Mouse (Mus musculus): ENCODE data around the gene Trim10. TPM values are rescaled to one million over a fixed set of nuclear protein-coding genes. Genes with fewer than 3 reads are reported as not detected.
"Not testable (repeated sequence)": the region's sequence is repeated elsewhere in the genome, so short reads cannot be mapped to it uniquely, and the experiment has no call there.

The Trim10 gene
- 7.4 and 8.4 TPM in 2 replicates for polyA plus RNA-seq (2014; fragmentation: Nextera tagmentation; extraction: Ambion mirVana)

DNA sequence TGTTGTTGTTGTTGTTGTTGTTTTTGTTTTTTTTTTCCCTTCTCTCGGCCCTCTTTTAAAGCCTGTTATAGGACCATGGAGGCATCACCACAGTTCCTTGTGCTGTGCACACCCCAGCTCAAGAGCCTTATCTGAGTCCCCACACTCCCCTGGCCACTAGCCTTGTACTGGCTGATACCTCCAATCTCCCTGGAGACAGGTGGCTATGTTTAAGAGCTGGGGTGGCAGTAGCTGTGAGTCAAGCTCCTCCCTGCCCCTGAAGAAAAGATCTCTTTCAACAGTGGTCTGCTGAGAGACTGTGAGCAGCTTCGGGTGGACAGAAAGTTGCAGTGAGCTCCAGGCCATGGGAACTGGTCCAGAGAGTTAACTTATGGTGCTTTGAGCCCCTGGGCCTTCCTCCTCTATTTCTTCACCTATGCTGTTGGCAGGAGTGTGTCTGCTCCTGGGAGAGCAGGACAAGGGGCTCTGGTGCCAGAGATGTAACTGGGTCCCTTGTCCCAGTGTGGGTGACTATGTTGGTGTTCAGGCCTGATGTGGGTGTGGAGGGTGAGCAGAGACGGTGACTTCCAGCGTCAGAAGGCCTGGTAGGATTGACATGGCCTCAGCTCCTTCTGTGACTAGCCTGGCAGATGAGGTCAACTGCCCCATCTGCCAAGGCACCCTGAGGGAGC, at the start of gene Trim10:
Gene Trim10, plus strand, starts transcription at position 291 of the 671 bp plus-strand sequence.
- ATAC-seq (replicated peaks; ENCODE audit: low FRiP score) (no peak), DNase-seq (ENCODE audit: low spot score) (no peak)
- Histone ChIP-seq H3K9ac (ENCODE audit: low read length) (no peak within 1 kb of the TSS), H3K4me1 (replicated peaks; ENCODE audit: control insufficient read depth, insufficient read depth, low read length) (peaks cover 2% of the 10 kb centered on the region; the same call in 1 of the 2 replicates), H3K36me3 (ENCODE audit: control insufficient read depth, insufficient read depth, low read length) (no peaks in the 10 kb centered on the region), H3K27ac (ENCODE audit: low read depth, low read length) (0 out of 2 replicates have a peak within 1 kb of the TSS, but pooled peaks have one; percentile 3), H3K4me3 (ENCODE audit: low read depth, low read length) (no peak within 1 kb of the TSS), H3K27me3 (ENCODE audit: control insufficient read depth, insufficient read depth, low read length) (peaks cover 6% of the 10 kb centered on the region), H3K9me3 (ENCODE audit: control insufficient read depth, low read length) (no peaks in the 10 kb centered on the region), H3K4me2 (ENCODE audit: low read depth, low read length, severe bottlenecking) (no peak within 1 kb of the TSS)
- 85% methylated on average over 4 of the region's 4 CpGs for WGBS

DNA sequence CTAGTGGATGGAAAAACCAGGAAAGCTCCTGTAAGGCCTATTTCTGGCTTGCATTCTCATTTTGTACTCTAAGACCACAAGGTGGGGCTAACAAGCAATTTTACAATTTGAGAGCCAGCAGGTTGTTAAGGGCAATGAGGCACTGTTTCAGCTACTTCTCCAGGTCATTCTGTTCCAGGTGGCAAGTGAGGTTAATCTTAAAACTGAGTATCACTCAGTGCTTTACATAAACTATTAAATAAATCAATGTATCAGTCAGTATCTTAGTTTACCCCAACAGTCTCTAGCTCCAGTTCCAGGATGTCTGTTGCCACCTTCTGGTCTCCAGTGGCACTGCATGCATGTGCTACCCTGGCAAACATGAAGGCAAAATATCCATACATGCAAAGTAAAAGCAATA, 45.4 kb upstream of the Trim10 start:
- no peaks in the 10 kb centered on the region for H3K4me1 ChIP-seq (replicated peaks; ENCODE audit: control insufficient read depth, insufficient read depth, low read length)
- no peak overlapping the region for H3K27ac ChIP-seq (ENCODE audit: low read depth, low read length)
- H3K4me3 ChIP-seq (ENCODE audit: low read depth, low read length): no peak overlapping the region
- H3K4me2 ChIP-seq (ENCODE audit: low read depth, low read length, severe bottlenecking): no peak overlapping the region
- no peaks in the 10 kb centered on the region for H3K36me3 ChIP-seq (ENCODE audit: control insufficient read depth, insufficient read depth, low read length)
- H3K9me3 ChIP-seq (ENCODE audit: control insufficient read depth, low read length): no peaks in the 10 kb centered on the region
- ATAC-seq (replicated peaks; ENCODE audit: low FRiP score) (peak; percentile 15; the same call in 1 of the 2 replicates), DNase-seq (ENCODE audit: low spot score) (peak; percentile 76)
- no peaks in the 10 kb centered on the region for H3K27me3 ChIP-seq (ENCODE audit: control insufficient read depth, insufficient read depth, low read length)
- no peak overlapping the region for H3K9ac ChIP-seq (ENCODE audit: low read length)

DNA sequence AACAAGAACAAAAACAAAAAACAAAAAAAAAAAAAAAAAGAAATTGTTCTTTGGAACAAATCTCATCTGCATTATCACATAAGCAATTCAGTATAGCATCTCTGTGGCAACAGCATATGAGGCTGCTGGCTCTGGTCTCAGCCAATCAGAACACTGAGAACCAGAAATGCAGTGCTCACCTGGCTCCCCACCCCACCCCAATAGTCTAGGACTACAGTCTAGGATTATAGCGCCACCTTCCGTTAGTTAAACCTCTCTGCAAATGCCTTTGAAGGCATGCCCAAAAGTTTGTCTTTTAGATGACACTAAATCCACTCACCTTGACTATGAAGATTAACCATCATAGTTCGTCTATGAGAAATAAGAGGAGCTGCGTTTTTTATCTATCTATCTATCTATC, 43.8 kb upstream of the Trim10 start:
- WGBS: 24% methylated on average over 4 of the region's 4 CpGs
- no peaks in the 10 kb centered on the region for H3K4me1 ChIP-seq (replicated peaks; ENCODE audit: control insufficient read depth, insufficient read depth, low read length)
- no peak overlapping the region for H3K27ac ChIP-seq (ENCODE audit: low read depth, low read length)
- H3K9ac ChIP-seq (ENCODE audit: low read length): no peak overlapping the region
- no peaks in the 10 kb centered on the region for H3K9me3 ChIP-seq (ENCODE audit: control insufficient read depth, low read length)
- no peaks in the 10 kb centered on the region for H3K27me3 ChIP-seq (ENCODE audit: control insufficient read depth, insufficient read depth, low read length)
- no peak overlapping the region for H3K4me3 ChIP-seq (ENCODE audit: low read depth, low read length)
- no peaks in the 10 kb centered on the region for H3K36me3 ChIP-seq (ENCODE audit: control insufficient read depth, insufficient read depth, low read length)
- DNase-seq (ENCODE audit: low spot score) (no peak), ATAC-seq (replicated peaks; ENCODE audit: low FRiP score) (no peak)
- H3K4me2 ChIP-seq (ENCODE audit: low read depth, low read length, severe bottlenecking): no peak overlapping the region

DNA sequence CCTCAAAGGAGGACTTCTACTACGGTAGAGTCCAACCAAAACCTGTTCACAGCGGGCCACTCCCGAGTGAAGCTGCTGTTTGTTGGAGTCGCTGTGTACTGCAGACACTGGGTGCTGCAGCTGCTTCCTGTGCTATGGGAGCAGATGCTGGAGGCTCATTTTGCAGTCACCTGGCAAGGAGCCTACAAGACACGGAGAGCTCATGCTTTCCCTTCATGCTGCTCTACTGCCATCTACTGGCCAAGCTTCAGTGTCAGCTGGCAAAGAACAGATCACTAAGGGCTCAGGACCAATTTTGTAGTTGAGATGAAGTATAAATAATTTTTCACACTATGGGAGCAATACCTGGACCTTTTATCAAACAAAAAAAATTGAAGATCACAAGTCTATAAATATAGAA, 43.4 kb upstream of the Trim10 start:
- H3K4me3 ChIP-seq (ENCODE audit: low read depth, low read length); H3K4me1 ChIP-seq (replicated peaks; ENCODE audit: control insufficient read depth, insufficient read depth, low read length); H3K9ac ChIP-seq (ENCODE audit: low read length); H3K27me3 ChIP-seq (ENCODE audit: control insufficient read depth, insufficient read depth, low read length); H3K4me2 ChIP-seq (ENCODE audit: low read depth, low read length, severe bottlenecking); H3K9me3 ChIP-seq (ENCODE audit: control insufficient read depth, low read length); H3K27ac ChIP-seq (ENCODE audit: low read depth, low read length); H3K36me3 ChIP-seq (ENCODE audit: control insufficient read depth, insufficient read depth, low read length); ATAC-seq (replicated peaks; ENCODE audit: low FRiP score): not testable (repeated sequence)
- peak; percentile 72 for DNase-seq (ENCODE audit: low spot score)
- WGBS: 13% methylated on average over 5 of the region's 5 CpGs

DNA sequence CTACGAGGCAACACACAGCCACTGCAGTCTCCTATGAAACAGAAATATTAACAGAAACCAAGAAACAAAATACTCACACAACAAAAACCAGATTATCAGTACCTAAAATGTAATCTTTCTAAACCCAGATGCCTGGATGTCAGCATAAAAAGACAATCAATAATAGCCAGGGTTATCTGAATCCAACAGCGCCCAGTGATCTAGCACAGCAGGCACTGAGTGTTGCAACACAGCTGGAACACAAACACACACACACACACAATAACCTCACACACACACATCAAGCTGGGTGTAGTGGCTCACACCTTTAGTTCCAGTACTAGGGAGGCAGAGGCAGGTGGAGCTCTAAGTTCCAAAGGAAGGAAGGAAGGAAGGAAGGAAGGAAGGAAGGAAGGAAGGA, 40.9 kb upstream of the Trim10 start:
- DNase-seq (ENCODE audit: low spot score) (no peak), ATAC-seq (replicated peaks; ENCODE audit: low FRiP score) (no peak)
- Histone ChIP-seq H3K9me3 (ENCODE audit: control insufficient read depth, low read length) (no peaks in the 10 kb centered on the region), H3K27me3 (ENCODE audit: control insufficient read depth, insufficient read depth, low read length) (no peaks in the 10 kb centered on the region), H3K36me3 (ENCODE audit: control insufficient read depth, insufficient read depth, low read length) (no peaks in the 10 kb centered on the region), H3K27ac (ENCODE audit: low read depth, low read length) (no peak overlapping the region), H3K4me1 (replicated peaks; ENCODE audit: control insufficient read depth, insufficient read depth, low read length) (no peaks in the 10 kb centered on the region), H3K4me2 (ENCODE audit: low read depth, low read length, severe bottlenecking) (no peak overlapping the region), H3K9ac (ENCODE audit: low read length) (no peak overlapping the region), H3K4me3 (ENCODE audit: low read depth, low read length) (no peak overlapping the region)
- WGBS: 89% methylated on average over 2 of the region's 2 CpGs

DNA sequence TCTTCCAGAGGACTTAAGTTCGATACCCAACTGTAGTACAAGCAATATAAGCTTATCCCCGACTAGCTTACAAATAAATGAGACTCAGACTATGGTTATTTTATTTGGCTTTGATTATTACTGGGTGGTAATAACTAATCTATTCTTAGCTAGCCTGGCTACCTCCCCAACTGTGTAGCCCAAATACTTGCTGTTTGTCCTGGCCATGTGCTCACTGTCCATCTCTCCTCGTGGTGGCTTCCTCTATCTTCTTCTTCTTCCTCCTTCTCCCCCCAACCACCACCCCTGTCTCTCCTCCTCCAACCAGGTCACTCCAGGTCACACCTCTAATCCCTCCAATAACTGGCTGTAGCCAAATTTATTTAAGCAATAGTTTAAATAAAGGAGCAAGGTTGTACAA, 38.9 kb upstream of the Trim10 start:
- Histone ChIP-seq H3K4me1 (replicated peaks; ENCODE audit: control insufficient read depth, insufficient read depth, low read length) (no peaks in the 10 kb centered on the region), H3K4me2 (ENCODE audit: low read depth, low read length, severe bottlenecking) (no peak overlapping the region), H3K4me3 (ENCODE audit: low read depth, low read length) (no peak overlapping the region), H3K27me3 (ENCODE audit: control insufficient read depth, insufficient read depth, low read length) (no peaks in the 10 kb centered on the region), H3K36me3 (ENCODE audit: control insufficient read depth, insufficient read depth, low read length) (no peaks in the 10 kb centered on the region), H3K9me3 (ENCODE audit: control insufficient read depth, low read length) (no peaks in the 10 kb centered on the region), H3K27ac (ENCODE audit: low read depth, low read length) (no peak overlapping the region), H3K9ac (ENCODE audit: low read length) (no peak overlapping the region)
- DNase-seq (ENCODE audit: low spot score) (no peak), ATAC-seq (replicated peaks; ENCODE audit: low FRiP score) (no peak)
- WGBS: 78% methylated on average over 3 of the region's 3 CpGs

DNA sequence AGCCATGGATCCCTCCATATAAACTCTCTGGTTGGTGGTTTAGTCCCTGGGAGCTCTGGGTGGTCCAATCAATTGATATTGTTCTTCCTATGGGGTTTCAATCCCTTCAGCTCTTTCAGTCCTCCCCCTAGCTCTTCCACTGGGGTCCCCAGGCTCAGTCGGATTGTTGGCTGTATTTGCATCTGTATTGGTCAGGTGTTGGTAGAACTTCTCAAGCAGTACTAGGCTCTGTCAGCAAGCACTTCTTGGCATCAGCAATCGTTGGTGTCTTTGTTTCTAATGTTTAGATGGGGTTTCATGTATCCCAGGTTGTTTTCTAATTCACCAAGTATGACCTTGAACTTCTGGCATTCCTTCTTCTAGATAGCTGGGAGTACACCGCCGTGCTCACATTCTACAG, 36.7 kb upstream of the Trim10 start:
- H3K9ac ChIP-seq (ENCODE audit: low read length): no peak overlapping the region
- no peaks in the 10 kb centered on the region for H3K36me3 ChIP-seq (ENCODE audit: control insufficient read depth, insufficient read depth, low read length)
- no peak for DNase-seq (ENCODE audit: low spot score)
- H3K4me3 ChIP-seq (ENCODE audit: low read depth, low read length): no peak overlapping the region
- WGBS: 52% methylated on average over 4 of the region's 4 CpGs
- H3K4me2 ChIP-seq (ENCODE audit: low read depth, low read length, severe bottlenecking): no peak overlapping the region
- no peaks in the 10 kb centered on the region; the same call in 1 of the 2 replicates for H3K4me1 ChIP-seq (replicated peaks; ENCODE audit: control insufficient read depth, insufficient read depth, low read length)
- H3K27ac ChIP-seq (ENCODE audit: low read depth, low read length): no peak overlapping the region
- no peaks in the 10 kb centered on the region for H3K27me3 ChIP-seq (ENCODE audit: control insufficient read depth, insufficient read depth, low read length)
- ATAC-seq (replicated peaks; ENCODE audit: low FRiP score): no peak
- H3K9me3 ChIP-seq (ENCODE audit: control insufficient read depth, low read length): no peaks in the 10 kb centered on the region

DNA sequence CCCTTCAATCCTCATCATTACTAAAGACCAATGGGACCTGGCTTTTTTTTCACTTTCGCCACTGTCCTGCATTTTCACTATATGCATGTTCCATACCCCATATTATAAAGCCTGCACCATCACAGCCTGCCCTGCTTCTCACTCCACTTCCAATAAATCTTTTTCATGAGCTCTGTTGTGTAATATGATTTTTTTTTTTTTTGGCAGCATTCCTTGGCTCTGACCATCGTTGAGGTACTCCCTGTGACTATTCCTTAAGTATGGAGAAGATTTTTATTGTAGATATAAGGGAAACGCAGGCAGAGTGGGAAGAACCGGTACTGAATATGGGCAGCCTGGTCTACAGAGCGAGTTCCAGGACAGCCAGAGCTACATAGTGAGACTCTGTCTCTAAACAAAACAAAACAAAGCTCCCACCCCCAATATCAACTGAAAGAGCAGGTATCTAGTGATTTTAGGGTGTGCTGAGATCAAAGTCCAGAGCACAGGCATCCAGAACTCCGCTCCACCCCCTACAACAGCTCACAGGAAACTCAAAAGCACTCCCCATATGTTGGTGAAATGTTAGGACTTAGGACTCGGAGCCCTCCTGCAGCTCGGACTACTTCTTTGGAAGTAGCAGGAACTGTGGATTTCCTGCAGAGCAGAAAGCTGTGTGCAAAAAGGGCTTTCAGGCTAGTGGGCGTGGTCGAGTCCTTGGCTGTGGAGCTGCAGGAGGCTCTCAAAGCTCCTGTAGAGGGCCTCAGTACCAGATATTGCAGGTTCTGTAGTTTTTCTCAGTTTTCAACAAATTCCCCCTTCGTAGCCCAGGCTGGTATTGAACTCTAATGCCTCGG, 33.6 kb upstream of the Trim10 start:
- Histone ChIP-seq H3K9ac (ENCODE audit: low read length) (peak overlapping the region; percentile 57; the same call in 1 of the 2 replicates), H3K9me3 (ENCODE audit: control insufficient read depth, low read length) (no peaks in the 10 kb centered on the region), H3K36me3 (ENCODE audit: control insufficient read depth, insufficient read depth, low read length) (no peaks in the 10 kb centered on the region), H3K4me2 (ENCODE audit: low read depth, low read length, severe bottlenecking) (peak overlapping the region; percentile 74), H3K4me1 (replicated peaks; ENCODE audit: control insufficient read depth, insufficient read depth, low read length) (no peaks in the 10 kb centered on the region; the same call in 1 of the 2 replicates), H3K4me3 (ENCODE audit: low read depth, low read length) (no peak overlapping the region), H3K27ac (ENCODE audit: low read depth, low read length) (peak overlapping the region; percentile 41; the same call in 1 of the 2 replicates), H3K27me3 (ENCODE audit: control insufficient read depth, insufficient read depth, low read length) (no peaks in the 10 kb centered on the region)
- DNase-seq (ENCODE audit: low spot score): peak; percentile 64
- 39% methylated on average over 12 of the region's 12 CpGs for WGBS
- ATAC-seq (replicated peaks; ENCODE audit: low FRiP score): no peak
